Mouse (Mus musculus): Measurements from ENCODE around the gene Fstl4. TPM values are rescaled to one million over a fixed set of nuclear protein-coding genes. Genes with fewer than 3 reads are reported as not detected.
"Not testable (repeated sequence)": the region's sequence is repeated elsewhere in the genome, so short reads cannot be mapped to it uniquely, and the experiment has no call there.

Fstl4 gene
- polyA plus RNA-seq, 1 experiment from 2014 or later = 0.49 TPM

DNA sequence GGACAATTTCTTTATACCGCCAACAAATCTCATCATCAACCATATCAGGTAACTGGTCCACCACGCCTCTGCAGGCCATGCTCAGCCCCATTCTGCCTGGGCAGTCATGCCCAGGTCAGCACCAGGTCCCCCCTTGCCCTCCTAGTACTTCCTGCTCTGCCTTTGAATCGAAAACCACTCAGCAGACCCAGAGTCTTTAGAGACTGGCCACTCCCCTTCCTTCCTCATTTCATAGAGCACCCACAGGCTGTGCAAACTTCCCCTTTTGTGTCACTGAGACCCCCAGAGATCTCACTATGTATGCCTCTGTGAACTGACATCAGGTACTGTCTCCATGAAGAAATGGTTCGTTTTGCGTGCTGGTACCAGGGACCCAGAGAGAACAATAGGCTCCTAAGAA is 420.3 kb downstream of the Fstl4 start:
- Histone ChIP-seq H3K36me3 (ENCODE audit: control insufficient read depth, insufficient read depth, low read length) (no peaks in the 10 kb centered on the region), H3K4me1 (ENCODE audit: control insufficient read depth, insufficient read depth, low read length) (no peaks in the 10 kb centered on the region), H3K4me3 (ENCODE audit: low read depth, low read length) (no peak overlapping the region), H3K27me3 (ENCODE audit: control insufficient read depth, insufficient read depth, low read length) (no peaks in the 10 kb centered on the region), H3K9ac (ENCODE audit: low read length) (no peak overlapping the region), H3K9me3 (ENCODE audit: control insufficient read depth, low read length) (no peaks in the 10 kb centered on the region), H3K27ac (replicated peaks; ENCODE audit: low read depth, low read length) (no peak overlapping the region), H3K4me2 (ENCODE audit: low read depth, severe bottlenecking) (no peak overlapping the region)
- 82% methylated on average over 5 of the region's 5 CpGs for WGBS
- no peak for ATAC-seq (ENCODE audit: insufficient number of reproducible peaks, low FRiP score, low TSS enrichment, low read depth)
- DNase-seq (ENCODE audit: low spot score) = no peak

- Histone ChIP-seq H3K9me3 (ENCODE audit: control insufficient read depth, low read length) (no peaks in the 10 kb centered on the region), H3K27me3 (ENCODE audit: control insufficient read depth, insufficient read depth, low read length) (no peaks in the 10 kb centered on the region), H3K9ac (ENCODE audit: low read length) (no peak overlapping the region), H3K27ac (replicated peaks; ENCODE audit: low read depth, low read length) (no peak overlapping the region), H3K4me3 (ENCODE audit: low read depth, low read length) (no peak overlapping the region), H3K4me2 (ENCODE audit: low read depth, severe bottlenecking) (no peak overlapping the region), H3K36me3 (ENCODE audit: control insufficient read depth, insufficient read depth, low read length) (no peaks in the 10 kb centered on the region), H3K4me1 (ENCODE audit: control insufficient read depth, insufficient read depth, low read length) (no peaks in the 10 kb centered on the region)
- 80% methylated on average over 5 of the region's 5 CpGs for WGBS
- no peak for ATAC-seq (ENCODE audit: insufficient number of reproducible peaks, low FRiP score, low TSS enrichment, low read depth)
- no peak for DNase-seq (ENCODE audit: low spot score)
Observed at GRCm38 (mm10) chr11:53187427-53188140, 423.1 kb downstream of the Fstl4 start.

- not testable (repeated sequence) for DNase-seq (ENCODE audit: low spot score); H3K9ac ChIP-seq (ENCODE audit: low read length); H3K27ac ChIP-seq (replicated peaks; ENCODE audit: low read depth, low read length); H3K27me3 ChIP-seq (ENCODE audit: control insufficient read depth, insufficient read depth, low read length); H3K4me3 ChIP-seq (ENCODE audit: low read depth, low read length); H3K4me2 ChIP-seq (ENCODE audit: low read depth, severe bottlenecking); H3K9me3 ChIP-seq (ENCODE audit: control insufficient read depth, low read length); H3K4me1 ChIP-seq (ENCODE audit: control insufficient read depth, insufficient read depth, low read length); H3K36me3 ChIP-seq (ENCODE audit: control insufficient read depth, insufficient read depth, low read length); ATAC-seq (ENCODE audit: insufficient number of reproducible peaks, low FRiP score, low TSS enrichment, low read depth)
- 100% methylated on average over 1 of the region's 1 CpGs for WGBS
Observed at GRCm38 (mm10) chr11:53196551-53196950, 432.1 kb downstream of the Fstl4 start.

- no peak for DNase-seq (ENCODE audit: low spot score)
- no peaks in the 10 kb centered on the region for H3K9me3 ChIP-seq (ENCODE audit: control insufficient read depth, low read length)
- H3K4me2 ChIP-seq (ENCODE audit: low read depth, severe bottlenecking) = no peak overlapping the region
- H3K27me3 ChIP-seq (ENCODE audit: control insufficient read depth, insufficient read depth, low read length) = no peaks in the 10 kb centered on the region
- H3K4me1 ChIP-seq (ENCODE audit: control insufficient read depth, insufficient read depth, low read length) = no peaks in the 10 kb centered on the region
- H3K4me3 ChIP-seq (ENCODE audit: low read depth, low read length) = no peak overlapping the region
- no peak overlapping the region for H3K9ac ChIP-seq (ENCODE audit: low read length)
- H3K36me3 ChIP-seq (ENCODE audit: control insufficient read depth, insufficient read depth, low read length) = no peaks in the 10 kb centered on the region
- WGBS = 86% methylated on average over 2 of the region's 2 CpGs
- no peak overlapping the region for H3K27ac ChIP-seq (replicated peaks; ENCODE audit: low read depth, low read length)
- ATAC-seq (ENCODE audit: insufficient number of reproducible peaks, low FRiP score, low TSS enrichment, low read depth) = no peak
Observed at GRCm38 (mm10) chr11:53197111-53197510, 432.7 kb downstream of the Fstl4 start.

- Histone ChIP-seq H3K27me3 (ENCODE audit: control insufficient read depth, insufficient read depth, low read length) (no peaks in the 10 kb centered on the region), H3K4me3 (ENCODE audit: low read depth, low read length) (no peak overlapping the region), H3K4me2 (ENCODE audit: low read depth, severe bottlenecking) (no peak overlapping the region), H3K27ac (replicated peaks; ENCODE audit: low read depth, low read length) (no peak overlapping the region), H3K9ac (ENCODE audit: low read length) (no peak overlapping the region), H3K9me3 (ENCODE audit: control insufficient read depth, low read length) (no peaks in the 10 kb centered on the region), H3K36me3 (ENCODE audit: control insufficient read depth, insufficient read depth, low read length) (no peaks in the 10 kb centered on the region), H3K4me1 (ENCODE audit: control insufficient read depth, insufficient read depth, low read length) (no peaks in the 10 kb centered on the region)
- DNase-seq (ENCODE audit: low spot score) = no peak
- 75% methylated on average over 2 of the region's 2 CpGs for WGBS
- ATAC-seq (ENCODE audit: insufficient number of reproducible peaks, low FRiP score, low TSS enrichment, low read depth) = no peak
Observed at GRCm38 (mm10) chr11:53202459-53203250, 438.2 kb downstream of the Fstl4 start.

GRCm38 (mm10) chr11:53210876-53211275 is 446.4 kb downstream of the Fstl4 start:
- no peak overlapping the region for H3K9ac ChIP-seq (ENCODE audit: low read length)
- H3K36me3 ChIP-seq (ENCODE audit: control insufficient read depth, insufficient read depth, low read length) = no peaks in the 10 kb centered on the region
- H3K4me3 ChIP-seq (ENCODE audit: low read depth, low read length) = no peak overlapping the region
- H3K27me3 ChIP-seq (ENCODE audit: control insufficient read depth, insufficient read depth, low read length) = no peaks in the 10 kb centered on the region
- ATAC-seq (ENCODE audit: insufficient number of reproducible peaks, low FRiP score, low TSS enrichment, low read depth) (no peak), DNase-seq (ENCODE audit: low spot score) (no peak)
- H3K4me2 ChIP-seq (ENCODE audit: low read depth, severe bottlenecking) = no peak overlapping the region
- no peaks in the 10 kb centered on the region for H3K4me1 ChIP-seq (ENCODE audit: control insufficient read depth, insufficient read depth, low read length)
- no peak overlapping the region for H3K27ac ChIP-seq (replicated peaks; ENCODE audit: low read depth, low read length)
- WGBS = 67% methylated on average over 9 of the region's 9 CpGs
- H3K9me3 ChIP-seq (ENCODE audit: control insufficient read depth, low read length) = no peaks in the 10 kb centered on the region

DNA sequence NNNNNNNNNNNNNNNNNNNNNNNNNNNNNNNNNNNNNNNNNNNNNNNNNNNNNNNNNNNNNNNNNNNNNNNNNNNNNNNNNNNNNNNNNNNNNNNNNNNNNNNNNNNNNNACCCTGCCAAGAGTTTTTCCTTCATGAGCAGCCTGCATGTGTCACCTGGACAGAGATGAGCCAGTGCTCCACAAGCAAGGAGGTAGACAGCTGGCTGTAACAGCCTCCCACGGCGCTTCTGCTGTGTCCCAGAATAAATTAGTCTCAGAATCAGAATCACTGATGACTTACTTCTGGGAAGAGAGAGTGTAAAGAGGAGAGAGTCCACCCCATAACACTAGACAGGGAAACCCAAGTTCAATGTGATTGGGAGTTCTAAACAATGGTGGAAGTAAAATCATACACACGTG is 464.6 kb downstream of the Fstl4 start:
- Histone ChIP-seq H3K9ac (ENCODE audit: low read length) (no peak overlapping the region), H3K27ac (replicated peaks; ENCODE audit: low read depth, low read length) (no peak overlapping the region), H3K27me3 (ENCODE audit: control insufficient read depth, insufficient read depth, low read length) (no peaks in the 10 kb centered on the region), H3K4me1 (ENCODE audit: control insufficient read depth, insufficient read depth, low read length) (no peaks in the 10 kb centered on the region), H3K36me3 (ENCODE audit: control insufficient read depth, insufficient read depth, low read length) (no peaks in the 10 kb centered on the region), H3K9me3 (ENCODE audit: control insufficient read depth, low read length) (no peaks in the 10 kb centered on the region), H3K4me2 (ENCODE audit: low read depth, severe bottlenecking) (no peak overlapping the region), H3K4me3 (ENCODE audit: low read depth, low read length) (no peak overlapping the region)
- DNase-seq (ENCODE audit: low spot score) = no peak
- WGBS = 86% methylated on average over 3 of the region's 3 CpGs
- ATAC-seq (ENCODE audit: insufficient number of reproducible peaks, low FRiP score, low TSS enrichment, low read depth) = no peak

DNA sequence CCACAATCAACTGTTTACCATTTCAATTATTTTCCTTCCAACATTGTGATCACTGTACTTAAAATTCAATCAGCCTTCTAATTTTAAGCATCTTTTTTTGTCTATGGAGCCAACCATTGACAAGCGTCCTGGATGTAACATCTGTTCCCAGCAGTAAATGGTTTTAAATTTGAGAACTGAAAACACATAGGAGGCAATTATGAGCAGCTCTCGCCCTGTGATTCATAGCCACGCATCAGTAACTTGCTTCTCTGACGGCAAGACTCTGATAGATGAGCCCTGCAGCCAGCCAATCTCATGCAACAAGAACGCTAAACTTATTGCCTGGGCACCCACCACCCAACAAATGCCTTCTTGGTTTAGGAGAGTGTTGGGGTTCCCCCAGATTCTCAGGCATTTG is 467.4 kb downstream of the Fstl4 start:
- H3K27ac ChIP-seq (replicated peaks; ENCODE audit: low read depth, low read length) = no peak overlapping the region
- WGBS = 84% methylated on average over 5 of the region's 5 CpGs

More for the DNA sequence above, 467.4 kb downstream of the Fstl4 start:
- no peaks in the 10 kb centered on the region for H3K4me1 ChIP-seq (ENCODE audit: control insufficient read depth, insufficient read depth, low read length)
- no peak overlapping the region for H3K9ac ChIP-seq (ENCODE audit: low read length)
- no peaks in the 10 kb centered on the region for H3K9me3 ChIP-seq (ENCODE audit: control insufficient read depth, low read length)
- ATAC-seq (ENCODE audit: insufficient number of reproducible peaks, low FRiP score, low TSS enrichment, low read depth) = no peak
- no peak overlapping the region for H3K4me2 ChIP-seq (ENCODE audit: low read depth, severe bottlenecking)
- H3K36me3 ChIP-seq (ENCODE audit: control insufficient read depth, insufficient read depth, low read length) = no peaks in the 10 kb centered on the region
- no peak overlapping the region for H3K4me3 ChIP-seq (ENCODE audit: low read depth, low read length)
- H3K27me3 ChIP-seq (ENCODE audit: control insufficient read depth, insufficient read depth, low read length) = no peaks in the 10 kb centered on the region
- no peak for DNase-seq (ENCODE audit: low spot score)

All from limb, embryonic 11.5 days (tissue).